Mouse (Mus musculus): ENCODE results near the gene Mtcl1. TPM values are rescaled to one million over a fixed set of nuclear protein-coding genes. Genes with fewer than 3 reads are reported as not detected.

Mtcl1 gene
- total and polyA plus RNA-seq, 3 experiments, result not detected

- no peak for DNase-seq (ENCODE audit: extremely low read depth)
Measured at GRCm38 (mm10) chr17:66331207-66331606, 118.3 kb downstream of the Mtcl1 start.

GRCm38 (mm10) chr17:66326552-66327045 lies 123.0 kb downstream of the Mtcl1 start:
- Histone ChIP-seq H3K4me2 (ENCODE audit: insufficient read depth, low read depth, poor library complexity, severe bottlenecking) (no peak overlapping the region), H3K9me3 (replicated peaks; ENCODE audit: low read length) (peaks cover 71% of the 10 kb centered on the region), H3K27me3 (replicated peaks) (no peaks in the 10 kb centered on the region), H3K4me1 (ENCODE audit: control insufficient read depth in 1 of 2, insufficient read depth in 2 of 2) (no peaks in the 10 kb centered on the region), H3K4me3 (replicated peaks in 1 of 3; ENCODE audit: low read depth in 2 of 3, low read length in 2 of 3, poor library complexity in 1 of 3) (no peak overlapping the region), H3K36me3 (replicated peaks in 1 of 2; ENCODE audit: control insufficient read depth in 1 of 2, insufficient read depth in 1 of 2, low read length in 1 of 2) (no peaks in the 10 kb centered on the region), H3K79me2 (replicated peaks; ENCODE audit: control insufficient read depth, extremely low read depth, insufficient read depth, poor library complexity, severe bottlenecking) (no peaks in the 10 kb centered on the region), H3K27ac (ENCODE audit: insufficient read depth, low read depth) (no peak overlapping the region), H3K9ac (ENCODE audit: insufficient read depth, low read depth) (no peak overlapping the region)
- TF ChIP-seq SMC3 (IDR thresholded peaks at IDR 0.05; ENCODE audit: low read depth, low read length) (0 out of 2 replicates have a peak, but pooled peaks have one; percentile 2), POLR2A (IDR thresholded peaks at IDR 0.05; ENCODE audit: low read depth, low read length) (no peak)
- in situ Hi-C loops (cut with MboI; ENCODE audit: low pct_ligation_motif_present, low pct_unique_long_range_greater_than_20kb, low sequenced_read_pairs), result no loop called here
- DNase-seq (ENCODE audit: extremely low read depth), result no peak
- dilution Hi-C loops (cut with MboI; ENCODE audit: extremely low pct_ligation_motif_present, extremely low pct_unique_long_range_greater_than_20kb, low sequenced_read_pairs), result no loop called here

More at GRCm38 (mm10) chr17:66331207-66331606, 118.3 kb downstream of the Mtcl1 start:
- TF ChIP-seq CHD2 (IDR thresholded peaks at IDR 0.05; ENCODE audit: low read length) (no peak), NRF1 (IDR thresholded peaks at IDR 0.05; ENCODE audit: low read depth, low read length) (no peak), SIN3A (IDR thresholded peaks at IDR 0.05; ENCODE audit: low read length) (no peak), NELFE (IDR thresholded peaks at IDR 0.05; ENCODE audit: low read depth, low read length) (no peak), MAX (IDR thresholded peaks at IDR 0.05; ENCODE audit: low read length) (no peak), HCFC1 (IDR thresholded peaks at IDR 0.05; ENCODE audit: low read depth, low read length) (no peak), PAX5 (IDR thresholded peaks at IDR 0.05; ENCODE audit: low read length) (no peak), USF2 (conservative IDR thresholded peaks at IDR 0.05; ENCODE audit: low read depth, low read length) (no peak), EP300 (IDR thresholded peaks at IDR 0.05; ENCODE audit: low read length) (no peak), CHD1 (IDR thresholded peaks at IDR 0.05; ENCODE audit: low read depth, low read length) (no peak), MAZ (IDR thresholded peaks at IDR 0.05; ENCODE audit: low read depth, low read length) (no peak), GABPA (IDR thresholded peaks at IDR 0.05; ENCODE audit: insufficient replicate concordance, low read depth, low read length) (no peak), ZKSCAN1 (IDR thresholded peaks at IDR 0.05; ENCODE audit: borderline replicate concordance, low read depth, low read length) (no peak), ETS1 (conservative IDR thresholded peaks at IDR 0.05; ENCODE audit: low read depth, low read length) (no peak), RCOR1 (conservative IDR thresholded peaks at IDR 0.05; ENCODE audit: low read depth, low read length) (no peak), JUND (conservative IDR thresholded peaks at IDR 0.05; ENCODE audit: low read depth, low read length) (no peak)
- dilution Hi-C loops (cut with MboI; ENCODE audit: extremely low pct_ligation_motif_present, extremely low pct_unique_long_range_greater_than_20kb, low sequenced_read_pairs) (no loop called here), in situ Hi-C loops (cut with MboI; ENCODE audit: low pct_ligation_motif_present, low pct_unique_long_range_greater_than_20kb, low sequenced_read_pairs) (no loop called here)
- no peak overlapping the region for H3K9ac ChIP-seq (ENCODE audit: insufficient read depth, low read depth)
- no peaks in the 10 kb centered on the region for H3K79me2 ChIP-seq (replicated peaks; ENCODE audit: control insufficient read depth, extremely low read depth, insufficient read depth, poor library complexity, severe bottlenecking)
- no peak overlapping the region for H3K4me2 ChIP-seq (ENCODE audit: insufficient read depth, low read depth, poor library complexity, severe bottlenecking)
- H3K9me3 ChIP-seq (replicated peaks; ENCODE audit: low read length), result peaks cover 63% of the 10 kb centered on the region
- H3K4me3 ChIP-seq (replicated peaks in 1 of 3; ENCODE audit: low read depth in 2 of 3, low read length in 2 of 3, poor library complexity in 1 of 3), result no peak overlapping the region
- H3K4me1 ChIP-seq (ENCODE audit: control insufficient read depth in 1 of 2, insufficient read depth in 2 of 2), result no peaks in the 10 kb centered on the region
- H3K36me3 ChIP-seq (replicated peaks in 1 of 2; ENCODE audit: control insufficient read depth in 1 of 2, insufficient read depth in 1 of 2, low read length in 1 of 2), result no peaks in the 10 kb centered on the region
- no peaks in the 10 kb centered on the region for H3K27me3 ChIP-seq (replicated peaks)
- H3K27ac ChIP-seq (ENCODE audit: insufficient read depth, low read depth), result no peak overlapping the region

All from CH12.LX (cell line).